Mouse (Mus musculus) ES-Bruce4 (cell line): ENCODE data around the gene Kxd1. TPM values are rescaled to one million over a fixed set of nuclear protein-coding genes. Genes with fewer than 3 reads are reported as not detected.

Experiments
- H3K27ac ChIP-seq: 2 replicates; pipeline ENCODE4 v1.5.1; 2012; ENCODE audit warnings: low read length, inconsistent platforms; ENCODE audit not compliant: insufficient read depth
- H3K27me3 ChIP-seq: 2 replicates; pipeline ENCODE4 v1.6.1; 2012; ENCODE audit warnings: mild to moderate bottlenecking, low read length, inconsistent platforms; ENCODE audit not compliant: control insufficient read depth, poor library complexity, insufficient read depth, severe bottlenecking
- H3K36me3 ChIP-seq: 2 replicates; pipeline ENCODE4 v1.6.1; 2012; ENCODE audit warnings: inconsistent platforms, mild to moderate bottlenecking, low read length, moderate library complexity; ENCODE audit not compliant: control insufficient read depth, poor library complexity, insufficient read depth, severe bottlenecking
- H3K4me1 ChIP-seq: one replicate; pipeline ENCODE4 v1.8.1; 2011; ENCODE audit warnings: low read length; ENCODE audit not compliant: control insufficient read depth, insufficient read depth
- H3K4me3 ChIP-seq: 2 replicates; pipeline ENCODE4 v1.5.1; 2011; ENCODE audit warnings: low read depth, mild to moderate bottlenecking, low read length
- H3K9ac ChIP-seq: 2 replicates; pipeline ENCODE4 v1.6.1; 2012; ENCODE audit warnings: low read depth, mild to moderate bottlenecking, inconsistent platforms; ENCODE audit not compliant: poor library complexity, severe bottlenecking
- H3K9me3 ChIP-seq: replicated peaks from 2 replicates; pipeline ENCODE4 v1.6.1; 2012; ENCODE audit warnings: mild to moderate bottlenecking, low read length, inconsistent platforms; ENCODE audit not compliant: control insufficient read depth, poor library complexity, insufficient read depth, severe bottlenecking
- CTCF ChIP-seq: IDR thresholded peaks from one replicate; pipeline ENCODE4 v1.8.1; 2011; ENCODE audit warnings: low read depth, low read length
- EP300 ChIP-seq: IDR thresholded peaks from 2 replicates; pipeline ENCODE4 v1.6.1; 2011; ENCODE audit warnings: low read depth, low read length; ENCODE audit not compliant: insufficient read depth
- POLR2A ChIP-seq: IDR thresholded peaks from one replicate; pipeline ENCODE4 v1.8.1; 2011; ENCODE audit warnings: low read length; ENCODE audit not compliant: insufficient read depth
- polyA plus RNA-seq: library from polyadenylated mRNA; stranded (reverse); fragments of >200 nt; gene quantifications from 2 replicates; pipeline ENCODE4 v1.2.4, GENCODE M21; 2011; ENCODE audit warnings: low read depth; ENCODE audit not compliant: missing spikeins, insufficient read depth, insufficient read length

Kxd1 gene
- polyA plus RNA-seq, 1 experiment = 57.4 TPM

GRCm38 (mm10) chr8:70528182-70528797 lies 534 bp upstream of the Kxd1 start:
- peak overlapping the region; percentile 99 for H3K4me3 ChIP-seq

GRCm38 (mm10) chr8:70527111-70527511 lies 645 bp downstream of the Kxd1 start:
- Histone ChIP-seq H3K27me3 (no peaks in the 10 kb centered on the region), H3K27ac (0 out of 2 replicates have a peak overlapping the region, but pooled peaks have one; percentile 36), H3K4me1 (peaks cover 3% of the 10 kb centered on the region), H3K4me3 (peak overlapping the region; percentile 77), H3K36me3 (peaks cover 17% of the 10 kb centered on the region), H3K9me3 (no peaks in the 10 kb centered on the region), H3K9ac (peak overlapping the region; percentile 94)
- no peak for TF ChIP-seq CTCF
- no peak for TF ChIP-seq POLR2A
- TF ChIP-seq EP300 = no peak

More at GRCm38 (mm10) chr8:70528182-70528797, 534 bp upstream of the Kxd1 start:
- H3K4me1 ChIP-seq = peaks cover 3% of the 10 kb centered on the region
- no peaks in the 10 kb centered on the region for H3K9me3 ChIP-seq
- TF ChIP-seq CTCF = no peak
- no peak for TF ChIP-seq POLR2A
- no peak for TF ChIP-seq EP300
- H3K27me3 ChIP-seq = no peaks in the 10 kb centered on the region
- H3K36me3 ChIP-seq = peaks cover 24% of the 10 kb centered on the region
- peak overlapping the region; percentile 94 for H3K9ac ChIP-seq
- H3K27ac ChIP-seq = peak overlapping the region; percentile 84

- Histone ChIP-seq H3K27me3 (no peaks in the 10 kb centered on the region), H3K9me3 (no peaks in the 10 kb centered on the region), H3K4me1 (peaks cover 3% of the 10 kb centered on the region), H3K36me3 (peaks cover 18% of the 10 kb centered on the region), H3K27ac (peak overlapping the region; percentile 98), H3K9ac (peak overlapping the region; percentile 91), H3K4me3 (peak overlapping the region; percentile 79)
- TF ChIP-seq EP300 = no peak
- TF ChIP-seq CTCF = peak; percentile 20
Observed at GRCm38 (mm10) chr8:70522592-70523403, 5.0 kb downstream of the Kxd1 start.

- Histone ChIP-seq H3K4me1 (no peaks in the 10 kb centered on the region), H3K27ac (no peak overlapping the region), H3K9ac (no peak overlapping the region), H3K27me3 (no peaks in the 10 kb centered on the region), H3K9me3 (no peaks in the 10 kb centered on the region), H3K36me3 (peaks cover 29% of the 10 kb centered on the region), H3K4me3 (no peak overlapping the region)
- TF ChIP-seq CTCF (no peak), EP300 (no peak), POLR2A (no peak)
Observed at GRCm38 (mm10) chr8:70519606-70520005, 8.2 kb downstream of the Kxd1 start.

- Histone ChIP-seq H3K36me3 (peaks cover 34% of the 10 kb centered on the region), H3K4me3 (no peak overlapping the region), H3K27me3 (no peaks in the 10 kb centered on the region), H3K4me1 (no peaks in the 10 kb centered on the region), H3K9ac (no peak overlapping the region), H3K9me3 (no peaks in the 10 kb centered on the region), H3K27ac (no peak overlapping the region)
- no peak for TF ChIP-seq CTCF
- no peak for TF ChIP-seq EP300
- TF ChIP-seq POLR2A = no peak
Observed at GRCm38 (mm10) chr8:70519043-70519442, 8.7 kb downstream of the Kxd1 start.

GRCm38 (mm10) chr8:70517940-70518643 lies 9.7 kb downstream of the Kxd1 start:
- H3K4me1 ChIP-seq = no peaks in the 10 kb centered on the region
- H3K9ac ChIP-seq = peak overlapping the region; percentile 14; the same call in 1 of the 2 replicates
- H3K9me3 ChIP-seq = no peaks in the 10 kb centered on the region
- H3K27me3 ChIP-seq = no peaks in the 10 kb centered on the region
- H3K36me3 ChIP-seq = peaks cover 43% of the 10 kb centered on the region
- H3K4me3 ChIP-seq = no peak overlapping the region
- TF ChIP-seq EP300 (no peak), POLR2A (no peak), CTCF (no peak)
- H3K27ac ChIP-seq = no peak overlapping the region
